16 mouse cellular contexts compared by ENCODE assay signal in genomic region chr5:89878866-89879392, GRCm38 (mm10). TPM values are rescaled to one million over a fixed set of nuclear protein-coding genes. Genes with fewer than 3 reads are reported as not detected.
"Had no signal": no experiment of that assay in that cellular context is flagged by ENCODE, and none has a peak within 500 bp of the region (broad histone marks: within the 10 kb centered on the region; RNA-seq: fewer than 3 reads in every experiment).

No protein-coding gene starts in this region.

- H3K9me3 ChIP-seq: kidney, embryonic 15.5 days; limb, embryonic 15.5 days; liver, embryonic 12.5 days; stomach, embryonic 15.5 days had no signal

- H3K9ac ChIP-seq: kidney, embryonic 15.5 days; limb, embryonic 15.5 days; liver, embryonic 12.5 days; lung, embryonic 14.5 days; neural tube, embryonic 12.5 days; stomach, embryonic 15.5 days had no signal

- H3K36me3 ChIP-seq: kidney, embryonic 15.5 days; limb, embryonic 15.5 days; neural tube, embryonic 12.5 days; stomach, embryonic 15.5 days had no signal

- H3K27me3 ChIP-seq: kidney, embryonic 15.5 days; limb, embryonic 15.5 days; liver, embryonic 12.5 days; neural tube, embryonic 12.5 days; stomach, embryonic 15.5 days had no signal

- H3K4me3 ChIP-seq: kidney, embryonic 15.5 days; left cerebral cortex, adult 2 months; limb, embryonic 15.5 days; liver, embryonic 12.5 days; midbrain, embryonic 10.5 days; myocyte; neural tube, embryonic 12.5 days; stomach, embryonic 15.5 days had no signal

- H3K4me2 ChIP-seq: kidney, embryonic 15.5 days; limb, embryonic 15.5 days; liver, embryonic 12.5 days; lung, embryonic 14.5 days; neural tube, embryonic 12.5 days; stomach, embryonic 15.5 days had no signal

- DNase-seq: kidney, adult 2 months; kidney, postnatal 14 days; lung, embryonic 14.5 days; lung, postnatal 10 days; lung, postnatal 4 days; midbrain, embryonic 14.5 days; thymus, postnatal 36 days had no signal

- ATAC-seq: liver, embryonic 12.5 days had no signal

- H3K27ac ChIP-seq: kidney, embryonic 15.5 days; left cerebral cortex, adult 2 months; limb, embryonic 15.5 days; liver, embryonic 12.5 days; midbrain, embryonic 10.5 days; neural tube, embryonic 12.5 days; stomach, embryonic 15.5 days had no signal

RNA-seq across cellular contexts. Expression of gene Adamts3, which starts 4.2 kb away (rescaled TPM):
- total RNA-seq: neutrophil, adult 5-6 weeks had no signal
